Mouse (Mus musculus): ENCODE data around the gene Atxn7.

- TF ChIP-seq GATA1 (IDR thresholded peaks at IDR 0.05; ENCODE audit: borderline replicate concordance, low read length) (no peak), FLI1 (IDR thresholded peaks at IDR 0.05; ENCODE audit: low read length) (no peak)
Observed at GRCm38 (mm10) chr14:13971644-13972234, 10.5 kb downstream of the Atxn7 start.
